Mouse (Mus musculus): ENCODE measurements around the gene Gm36210. TPM values are rescaled to one million over a fixed set of nuclear protein-coding genes. Genes with fewer than 3 reads are reported as not detected.

Gene Gm36210
- polyA plus RNA-seq, 1 experiment from 2014 or later: 0.38 TPM

Other genes with a start within 250 kb of the Gm36210 start
- gene Ppp6r1, start 247.5 kb downstream of the Gm36210 start, polyA plus RNA-seq (2015; fragmentation: Nextera tagmentation; extraction: Ambion mirVana): 5.6 and 6.8 TPM in 2 replicates
- 169 and 181 TPM in 2 replicates for gene Hspbp1, start 221.4 kb downstream of the Gm36210 start, polyA plus RNA-seq (2015; fragmentation: Nextera tagmentation; extraction: Ambion mirVana)
- gene Brsk1, start 215.9 kb downstream of the Gm36210 start, polyA plus RNA-seq (2015; fragmentation: Nextera tagmentation; extraction: Ambion mirVana): 7.5 and 7.8 TPM in 2 replicates
- 0.25 TPM in 1 of 2 replicates, not detected in the other for gene Tmem150b, start 181.3 kb downstream of the Gm36210 start, polyA plus RNA-seq (2015; fragmentation: Nextera tagmentation; extraction: Ambion mirVana)
- gene Kmt5c, start 166.4 kb downstream of the Gm36210 start, polyA plus RNA-seq (2015; fragmentation: Nextera tagmentation; extraction: Ambion mirVana): 58.5 and 61.1 TPM in 2 replicates
- 19.3 and 21.3 TPM in 2 replicates for gene Cox6b2, start 153.4 kb downstream of the Gm36210 start, polyA plus RNA-seq (2015; fragmentation: Nextera tagmentation; extraction: Ambion mirVana)
- not detected in 2 replicates for gene Fam71e2, start 135.2 kb downstream of the Gm36210 start, polyA plus RNA-seq (2015; fragmentation: Nextera tagmentation; extraction: Ambion mirVana)
- 1.3 TPM in 2 replicates for gene Il11, start 123.7 kb downstream of the Gm36210 start, polyA plus RNA-seq (2015; fragmentation: Nextera tagmentation; extraction: Ambion mirVana)
- 0.48 and 0.73 TPM in 2 replicates for gene Tmem190, start 123.6 kb downstream of the Gm36210 start, polyA plus RNA-seq (2015; fragmentation: Nextera tagmentation; extraction: Ambion mirVana)
- gene Tmem238, start 116.9 kb downstream of the Gm36210 start, polyA plus RNA-seq (2015; fragmentation: Nextera tagmentation; extraction: Ambion mirVana): 6.2 and 6.5 TPM in 2 replicates
- gene Rpl28, start 113.6 kb downstream of the Gm36210 start, polyA plus RNA-seq (2015; fragmentation: Nextera tagmentation; extraction: Ambion mirVana): 201 and 213 TPM in 2 replicates
- 226 and 253 TPM in 2 replicates for gene Ube2s, start 93.9 kb downstream of the Gm36210 start, polyA plus RNA-seq (2015; fragmentation: Nextera tagmentation; extraction: Ambion mirVana)
- 14.0 and 14.6 TPM in 2 replicates for gene Shisa7, start 61.8 kb downstream of the Gm36210 start, polyA plus RNA-seq (2015; fragmentation: Nextera tagmentation; extraction: Ambion mirVana)
- 3.6 and 5.0 TPM in 2 replicates for gene Isoc2b, start 36.3 kb downstream of the Gm36210 start, polyA plus RNA-seq (2015; fragmentation: Nextera tagmentation; extraction: Ambion mirVana)
- 0.46 and 0.57 TPM in 2 replicates for gene Isoc2a, start 29.4 kb downstream of the Gm36210 start, polyA plus RNA-seq (2015; fragmentation: Nextera tagmentation; extraction: Ambion mirVana)
- gene Zfp628, start 8.7 kb upstream of the Gm36210 start, polyA plus RNA-seq (2015; fragmentation: Nextera tagmentation; extraction: Ambion mirVana): 3.1 and 3.6 TPM in 2 replicates
- gene Nat14, start 15.5 kb upstream of the Gm36210 start, polyA plus RNA-seq (2015; fragmentation: Nextera tagmentation; extraction: Ambion mirVana): 48.2 and 49.4 TPM in 2 replicates
- 0.72 and 0.85 TPM in 2 replicates for gene Ssc5d, start 19.3 kb upstream of the Gm36210 start, polyA plus RNA-seq (2015; fragmentation: Nextera tagmentation; extraction: Ambion mirVana)
- 0.18 TPM in 1 of 2 replicates, not detected in the other for gene Sbk2, start 57.9 kb upstream of the Gm36210 start, polyA plus RNA-seq (2015; fragmentation: Nextera tagmentation; extraction: Ambion mirVana)
- 0.60 and 0.93 TPM in 2 replicates for gene Sbk3, start 64.7 kb upstream of the Gm36210 start, polyA plus RNA-seq (2015; fragmentation: Nextera tagmentation; extraction: Ambion mirVana)
- 56.3 and 69.2 TPM in 2 replicates for gene Zfp579, start 89.6 kb upstream of the Gm36210 start, polyA plus RNA-seq (2015; fragmentation: Nextera tagmentation; extraction: Ambion mirVana)
- 6.7 and 7.9 TPM in 2 replicates for gene Zfp524, start 107.9 kb upstream of the Gm36210 start, polyA plus RNA-seq (2015; fragmentation: Nextera tagmentation; extraction: Ambion mirVana)
- gene Fiz1, start 108.2 kb upstream of the Gm36210 start, polyA plus RNA-seq (2015; fragmentation: Nextera tagmentation; extraction: Ambion mirVana): 30.7 and 35.5 TPM in 2 replicates
- gene Gm44973, start 109.0 kb upstream of the Gm36210 start, polyA plus RNA-seq (2015; fragmentation: Nextera tagmentation; extraction: Ambion mirVana): 0.41 and 1.0 TPM in 2 replicates
- gene Zfp865, start 113.9 kb upstream of the Gm36210 start, polyA plus RNA-seq (2015; fragmentation: Nextera tagmentation; extraction: Ambion mirVana): 6.6 and 7.2 TPM in 2 replicates
- 70.0 and 73.1 TPM in 2 replicates for gene Ccdc106, start 114.0 kb upstream of the Gm36210 start, polyA plus RNA-seq (2015; fragmentation: Nextera tagmentation; extraction: Ambion mirVana)
- not detected in 2 replicates for gene 4632433K11Rik, start 127.6 kb upstream of the Gm36210 start, polyA plus RNA-seq (2015; fragmentation: Nextera tagmentation; extraction: Ambion mirVana)
- gene Zfp784, start 131.9 kb upstream of the Gm36210 start, polyA plus RNA-seq (2015; fragmentation: Nextera tagmentation; extraction: Ambion mirVana): 10.5 and 10.8 TPM in 2 replicates
- gene Zfp580, start 145.0 kb upstream of the Gm36210 start, polyA plus RNA-seq (2015; fragmentation: Nextera tagmentation; extraction: Ambion mirVana): 101 and 117 TPM in 2 replicates
- 96.7 and 103 TPM in 2 replicates for gene U2af2, start 155.6 kb upstream of the Gm36210 start, polyA plus RNA-seq (2015; fragmentation: Nextera tagmentation; extraction: Ambion mirVana)
- 107 and 120 TPM in 2 replicates for gene Epn1, start 173.7 kb upstream of the Gm36210 start, polyA plus RNA-seq (2015; fragmentation: Nextera tagmentation; extraction: Ambion mirVana)
- gene Rfpl4, start 210.4 kb upstream of the Gm36210 start, polyA plus RNA-seq (2015; fragmentation: Nextera tagmentation; extraction: Ambion mirVana): not detected in 2 replicates
- 0.89 and 0.98 TPM in 2 replicates for gene Rasl2-9, start 219.4 kb upstream of the Gm36210 start, polyA plus RNA-seq (2015; fragmentation: Nextera tagmentation; extraction: Ambion mirVana)
- gene Vmn1r55, start 243.2 kb upstream of the Gm36210 start, polyA plus RNA-seq (2015; fragmentation: Nextera tagmentation; extraction: Ambion mirVana): 0.02 TPM in 1 of 2 replicates, not detected in the other